Mouse (Mus musculus): ENCODE data around the gene Gripap1.

DNA sequence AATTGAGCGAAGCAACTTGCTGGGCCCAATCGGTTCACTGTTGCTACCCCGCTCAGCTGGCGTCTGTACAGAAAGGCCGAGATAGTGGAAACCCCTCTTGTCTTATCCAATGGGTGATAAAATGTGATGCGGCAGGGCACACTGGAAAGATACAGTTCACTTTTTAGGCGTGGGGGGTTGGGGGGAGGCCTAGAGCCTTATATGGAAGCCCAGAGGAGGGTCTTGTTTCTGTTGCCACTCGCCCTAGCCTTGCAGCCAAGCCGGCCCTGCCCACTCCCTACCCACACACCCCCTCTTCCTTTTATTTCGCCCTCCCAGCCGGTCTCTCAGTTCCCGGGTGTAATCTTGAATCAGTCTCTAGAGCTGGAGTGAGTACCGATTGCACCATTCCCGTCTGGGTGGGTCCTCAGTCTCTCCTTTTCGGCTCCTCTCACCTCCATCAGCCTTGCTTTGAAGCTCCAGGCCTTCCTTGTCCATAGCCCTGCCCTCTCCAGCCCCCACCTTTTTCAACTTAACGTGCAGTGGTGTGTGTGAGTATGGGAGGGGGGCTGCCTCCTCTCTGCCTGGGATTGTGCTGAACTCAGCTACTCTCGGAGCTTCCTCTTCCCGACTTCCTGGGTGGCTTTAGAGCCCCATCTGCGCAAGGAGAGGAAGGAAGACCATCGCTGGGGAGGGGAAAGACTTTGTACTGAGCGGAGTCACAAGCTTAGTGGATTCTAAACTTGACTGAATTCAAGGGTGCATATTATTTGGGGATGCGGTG is 25.8 kb upstream of the Gripap1 start:
- no peak for TF ChIP-seq CTCF (IDR thresholded peaks at IDR 0.05; ENCODE audit: low read depth)
- TF ChIP-seq EP300 (IDR thresholded peaks at IDR 0.05; ENCODE audit: low read depth) = no peak

Measured in liver, embryonic 14.5 days (tissue).